Mouse (Mus musculus): Measurements from ENCODE around the gene AC134908.4. TPM values are rescaled to one million over a fixed set of nuclear protein-coding genes. Genes with fewer than 3 reads are reported as not detected.

Gene AC134908.4
- total RNA-seq, 1 experiment, result not detected

GRCm38 (mm10) chr17:25781339-25781738 is 14.1 kb downstream of the AC134908.4 start:
- TF ChIP-seq CHD2 (IDR thresholded peaks at IDR 0.05; ENCODE audit: low read depth, low read length) (no peak), ZC3H11A (IDR thresholded peaks at IDR 0.05; ENCODE audit: borderline replicate concordance, low read depth, low read length) (no peak), ZNF384 (IDR thresholded peaks at IDR 0.05; ENCODE audit: low read depth, low read length) (no peak), MAFK (IDR thresholded peaks at IDR 0.05; ENCODE audit: insufficient read depth, low read depth, low read length) (no peak), HCFC1 (IDR thresholded peaks at IDR 0.05; ENCODE audit: borderline replicate concordance, insufficient read depth, low read length) (no peak)

DNA sequence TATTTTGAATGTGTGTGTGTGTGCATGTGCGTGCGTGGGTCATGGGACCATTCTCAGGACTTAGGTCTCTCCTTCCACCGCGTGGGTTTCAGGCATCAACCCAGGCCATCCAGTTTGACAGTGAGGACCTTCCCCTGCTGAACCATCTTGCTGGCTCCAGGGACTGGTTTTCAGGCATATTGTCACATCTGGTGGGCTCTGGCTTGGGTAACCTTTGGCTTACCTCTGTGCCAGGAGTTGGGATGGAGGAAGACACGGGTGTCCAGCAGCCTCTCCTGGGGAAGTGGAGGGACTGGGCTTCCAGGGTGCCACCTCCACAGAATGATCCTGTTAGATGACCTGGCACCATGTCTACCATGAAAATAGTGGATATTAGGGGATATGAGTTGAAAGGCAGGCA is 17.5 kb downstream of the AC134908.4 start:
- Histone ChIP-seq H3K9ac (ENCODE audit: insufficient read depth, low read depth, low read length, poor library complexity, severe bottlenecking) (no peak overlapping the region), H3K4me1 (ENCODE audit: control insufficient read depth in 2 of 2, insufficient read depth in 2 of 2, low read length in 2 of 2, poor library complexity in 1 of 2) (peaks cover 2 to 3% of the 10 kb centered on the region in 2 experiments; a peak in 1 of 4 replicates), H3K36me3 (ENCODE audit: control insufficient read depth, insufficient read depth, low read length, poor library complexity, severe bottlenecking) (peaks cover 35% of the 10 kb centered on the region), H3K9me3 (ENCODE audit: control insufficient read depth, insufficient read depth, low read depth, low read length) (no peaks in the 10 kb centered on the region), H3K4me3 (ENCODE audit: insufficient read depth in 1 of 2, low read depth in 1 of 2, low read length in 2 of 2, poor library complexity in 1 of 2, severe bottlenecking in 1 of 2) (no peak overlapping the region), H3K27ac (ENCODE audit: insufficient read depth, low read depth, low read length, poor library complexity, severe bottlenecking) (no peak overlapping the region)
- in situ Hi-C loops (cut with MboI; ENCODE audit: low sequenced_read_pairs in 2 of 2, unreplicated experiment in 2 of 2), result no loop called here
- TF ChIP-seq ZNF384 (IDR thresholded peaks at IDR 0.05; ENCODE audit: low read depth, low read length) (no peak), HCFC1 (IDR thresholded peaks at IDR 0.05; ENCODE audit: borderline replicate concordance, insufficient read depth, low read length) (no peak), CHD2 (IDR thresholded peaks at IDR 0.05; ENCODE audit: low read depth, low read length) (no peak), MAFK (IDR thresholded peaks at IDR 0.05; ENCODE audit: insufficient read depth, low read depth, low read length) (no peak), ZC3H11A (IDR thresholded peaks at IDR 0.05; ENCODE audit: borderline replicate concordance, low read depth, low read length) (no peak)
- no peak for DNase-seq (ENCODE audit: low read depth, low spot score)

More at GRCm38 (mm10) chr17:25781339-25781738, 14.1 kb downstream of the AC134908.4 start:
- DNase-seq (ENCODE audit: low read depth, low spot score), result no peak
- Histone ChIP-seq H3K4me1 (ENCODE audit: control insufficient read depth in 2 of 2, insufficient read depth in 2 of 2, low read length in 2 of 2, poor library complexity in 1 of 2) (peaks cover 3 to 5% of the 10 kb centered on the region in 2 experiments; a peak in 1 of 4 replicates), H3K9me3 (ENCODE audit: control insufficient read depth, insufficient read depth, low read depth, low read length) (no peaks in the 10 kb centered on the region), H3K9ac (ENCODE audit: insufficient read depth, low read depth, low read length, poor library complexity, severe bottlenecking) (no peak overlapping the region), H3K27ac (ENCODE audit: insufficient read depth, low read depth, low read length, poor library complexity, severe bottlenecking) (no peak overlapping the region), H3K36me3 (ENCODE audit: control insufficient read depth, insufficient read depth, low read length, poor library complexity, severe bottlenecking) (peaks cover 45% of the 10 kb centered on the region), H3K4me3 (ENCODE audit: insufficient read depth in 1 of 2, low read depth in 1 of 2, low read length in 2 of 2, poor library complexity in 1 of 2, severe bottlenecking in 1 of 2) (no peak overlapping the region)
- in situ Hi-C loops (cut with MboI; ENCODE audit: low sequenced_read_pairs in 2 of 2, unreplicated experiment in 2 of 2), result no loop called here

DNA sequence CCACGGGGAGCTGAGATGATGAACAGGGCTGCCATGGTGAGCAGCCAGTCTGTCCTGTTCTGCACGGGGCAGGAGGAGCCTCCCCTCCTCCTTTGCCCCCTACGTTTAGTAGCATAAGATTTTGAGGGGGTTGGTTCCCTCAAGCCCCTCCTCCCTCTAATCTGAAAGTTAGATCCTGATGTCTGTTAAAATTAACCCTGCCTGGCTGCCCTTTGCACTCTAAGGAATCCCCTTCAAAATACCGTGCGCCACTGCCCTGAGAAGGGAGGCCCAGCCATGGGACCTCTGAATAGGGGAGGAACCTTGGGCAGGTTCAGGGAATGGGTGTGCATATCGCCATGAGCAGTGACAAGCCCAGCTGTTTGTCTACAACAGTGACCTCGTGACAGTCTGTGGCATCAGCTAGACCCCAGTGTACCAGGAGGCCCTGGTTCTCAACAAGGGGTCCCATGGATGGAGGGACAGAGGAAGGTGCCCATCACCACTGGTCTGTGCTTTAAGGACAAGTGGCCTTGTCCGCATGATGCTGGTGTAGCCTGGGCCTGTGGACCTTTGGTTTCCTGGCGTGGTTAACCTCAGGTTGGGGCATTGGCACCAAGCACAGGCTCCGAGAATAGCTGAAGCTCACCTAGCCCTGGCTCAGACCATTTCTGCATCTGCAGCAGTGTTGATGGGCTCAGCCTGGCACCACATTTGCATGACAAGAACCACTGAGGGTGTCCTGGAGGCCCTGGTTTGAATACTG is 20.0 kb downstream of the AC134908.4 start:
- Histone ChIP-seq H3K4me1 (ENCODE audit: control insufficient read depth in 2 of 2, insufficient read depth in 2 of 2, low read length in 2 of 2, poor library complexity in 1 of 2) (peaks cover 2 to 3% of the 10 kb centered on the region in 2 experiments; a peak in 1 of 4 replicates), H3K4me3 (ENCODE audit: insufficient read depth in 1 of 2, low read depth in 1 of 2, low read length in 2 of 2, poor library complexity in 1 of 2, severe bottlenecking in 1 of 2) (no peak overlapping the region), H3K9me3 (ENCODE audit: control insufficient read depth, insufficient read depth, low read depth, low read length) (no peaks in the 10 kb centered on the region), H3K27ac (ENCODE audit: insufficient read depth, low read depth, low read length, poor library complexity, severe bottlenecking) (no peak overlapping the region), H3K36me3 (ENCODE audit: control insufficient read depth, insufficient read depth, low read length, poor library complexity, severe bottlenecking) (peaks cover 20% of the 10 kb centered on the region), H3K9ac (ENCODE audit: insufficient read depth, low read depth, low read length, poor library complexity, severe bottlenecking) (no peak overlapping the region)
- TF ChIP-seq ZNF384 (IDR thresholded peaks at IDR 0.05; ENCODE audit: low read depth, low read length) (no peak), CHD2 (IDR thresholded peaks at IDR 0.05; ENCODE audit: low read depth, low read length) (no peak)
- DNase-seq (ENCODE audit: low read depth, low spot score), result no peak
- in situ Hi-C loops (cut with MboI; ENCODE audit: low sequenced_read_pairs in 2 of 2, unreplicated experiment in 2 of 2), result no loop called here

- H3K27ac ChIP-seq (ENCODE audit: insufficient read depth, low read depth, low read length, poor library complexity, severe bottlenecking), result no peak within 1 kb of the TSS
- in situ Hi-C loops (cut with MboI; ENCODE audit: low sequenced_read_pairs in 2 of 2, unreplicated experiment in 2 of 2), result no loop called here
- TF ChIP-seq HCFC1 (IDR thresholded peaks at IDR 0.05; ENCODE audit: borderline replicate concordance, insufficient read depth, low read length) (peak; percentile 98), ZNF384 (IDR thresholded peaks at IDR 0.05; ENCODE audit: low read depth, low read length) (no peak), ZC3H11A (IDR thresholded peaks at IDR 0.05; ENCODE audit: borderline replicate concordance, low read depth, low read length) (no peak), MAFK (IDR thresholded peaks at IDR 0.05; ENCODE audit: insufficient read depth, low read depth, low read length) (no peak), CHD2 (IDR thresholded peaks at IDR 0.05; ENCODE audit: low read depth, low read length) (no peak)
- H3K9ac ChIP-seq (ENCODE audit: insufficient read depth, low read depth, low read length, poor library complexity, severe bottlenecking), result peak within 1 kb of the TSS; percentile 93
- H3K4me1 ChIP-seq (ENCODE audit: control insufficient read depth in 2 of 2, insufficient read depth in 2 of 2, low read length in 2 of 2, poor library complexity in 1 of 2), result peaks cover 2 to 3% of the 10 kb centered on the region in 2 experiments; a peak in 1 of 4 replicates
- H3K9me3 ChIP-seq (ENCODE audit: control insufficient read depth, insufficient read depth, low read depth, low read length), result no peaks in the 10 kb centered on the region
- peak; percentile 99 for DNase-seq (ENCODE audit: low read depth, low spot score)
- peaks cover 8% of the 10 kb centered on the region for H3K36me3 ChIP-seq (ENCODE audit: control insufficient read depth, insufficient read depth, low read length, poor library complexity, severe bottlenecking)
- peak within 1 kb of the TSS; percentile 86 to 93 for H3K4me3 ChIP-seq (ENCODE audit: insufficient read depth in 1 of 2, low read depth in 1 of 2, low read length in 2 of 2, poor library complexity in 1 of 2, severe bottlenecking in 1 of 2)
Observed at GRCm38 (mm10) chr17:25773549-25774120, 21.8 kb downstream of the AC134908.4 start, which contains the start of gene Narfl. Gene Narfl (plus strand): TSS chr17:25773776.

All from ES-E14 (cell line).